Mouse (Mus musculus) monocyte, adult 5-6 weeks (primary cell): ENCODE results near the gene Gm28051. TPM values are rescaled to one million over a fixed set of nuclear protein-coding genes. Genes with fewer than 3 reads are reported as not detected.

ENCODE experiments used
- ATAC-seq: fragments of 153-309, 156-312 bp; replicated peaks from 2 replicates; pipeline ENCODE4 v1.8.0; 2017; ENCODE audit warnings: mild to moderate bottlenecking; ENCODE audit not compliant: low TSS enrichment, insufficient number of reproducible peaks, severe bottlenecking, poor library complexity, low FRiP score
- total RNA-seq: library from RNA; stranded (forward); fragments of 200-1000, 200-491, 200-594 nt; gene quantifications from 3 replicates; pipeline ENCODE4 v1.2.3, GENCODE M21; 2017

Gm28051 gene
- total RNA-seq, 1 experiment from 2014 or later: not detected

- peak; percentile 82 for ATAC-seq
Observed at GRCm38 (mm10) chr12:102743589-102744574, 13.7 kb downstream of the Gm28051 start, which contains the start of the genes Moap1 and Tmem251. Gene Moap1 (minus strand): TSS chr12:102743661. Gene Tmem251 (plus strand): TSS chr12:102743762.

DNA sequence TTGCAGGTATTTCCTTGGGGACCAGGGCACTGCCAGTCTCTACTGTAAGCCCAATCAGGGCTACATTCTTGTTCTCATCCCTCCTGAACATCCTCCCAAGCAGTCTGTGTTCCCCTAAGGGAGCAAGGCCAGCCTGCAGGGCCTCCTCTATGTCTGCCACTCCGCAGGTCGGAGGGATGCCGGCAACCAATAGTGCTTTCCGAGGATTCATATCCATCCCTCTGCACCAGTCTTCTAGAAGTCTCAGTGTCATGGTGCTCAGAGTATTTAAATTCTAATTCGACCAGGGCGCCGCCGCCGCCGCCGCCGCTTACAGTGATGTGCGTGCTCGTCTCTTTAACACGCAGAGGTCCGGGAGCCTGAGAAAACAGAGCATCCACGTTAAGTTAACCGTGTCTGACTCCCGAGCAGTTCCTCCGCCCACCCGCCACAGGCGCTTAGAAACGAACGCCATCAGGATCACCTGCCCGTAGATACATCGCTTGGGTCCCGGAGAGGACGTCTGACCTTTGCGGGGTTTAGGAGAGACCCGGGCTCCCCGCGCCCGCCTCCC, 14.5 kb downstream of the Gm28051 start:
- ATAC-seq: no peak; the same call in 1 of the 2 replicates

GRCm38 (mm10) chr12:102742056-102742455, 15.5 kb downstream of the Gm28051 start:
- ATAC-seq: no peak

DNA sequence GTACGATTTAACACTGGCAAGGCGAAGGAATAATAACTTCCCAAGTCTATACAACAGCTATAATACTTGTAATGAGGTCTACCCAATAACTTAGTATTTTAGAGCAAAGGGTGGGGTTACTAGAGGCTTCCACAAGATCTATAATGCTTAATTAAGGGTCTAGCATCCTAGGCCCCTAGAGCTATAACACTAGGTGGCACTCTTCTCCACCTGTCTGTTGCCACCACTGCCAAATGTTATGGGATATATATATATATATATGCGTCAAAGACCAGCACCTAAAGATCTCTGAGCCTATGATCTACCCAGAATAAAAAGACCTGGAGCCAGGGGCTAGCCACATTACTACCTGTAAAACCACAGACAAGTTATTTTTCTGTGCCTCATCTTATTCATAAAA, 17.3 kb downstream of the Gm28051 start:
- ATAC-seq: no peak

DNA sequence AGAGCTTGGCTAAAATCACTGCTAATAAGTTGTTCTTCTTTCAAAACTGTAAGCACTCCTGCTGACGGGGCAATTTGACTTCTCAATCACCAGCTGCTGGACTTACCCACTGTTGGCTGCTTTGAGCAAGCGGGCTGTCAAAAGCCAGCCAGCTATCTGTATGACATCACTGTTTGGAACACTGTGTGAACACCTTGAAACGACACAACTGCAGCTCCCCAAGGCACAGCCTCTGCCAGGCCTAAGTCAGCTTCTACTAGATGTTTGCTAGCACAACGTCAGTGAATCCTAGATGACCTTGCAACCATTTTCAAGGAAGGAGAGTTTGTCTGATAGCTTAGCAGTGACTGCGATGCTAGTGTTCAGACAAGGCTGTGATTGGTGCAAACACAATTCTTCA, 18.5 kb downstream of the Gm28051 start:
- no peak for ATAC-seq

DNA sequence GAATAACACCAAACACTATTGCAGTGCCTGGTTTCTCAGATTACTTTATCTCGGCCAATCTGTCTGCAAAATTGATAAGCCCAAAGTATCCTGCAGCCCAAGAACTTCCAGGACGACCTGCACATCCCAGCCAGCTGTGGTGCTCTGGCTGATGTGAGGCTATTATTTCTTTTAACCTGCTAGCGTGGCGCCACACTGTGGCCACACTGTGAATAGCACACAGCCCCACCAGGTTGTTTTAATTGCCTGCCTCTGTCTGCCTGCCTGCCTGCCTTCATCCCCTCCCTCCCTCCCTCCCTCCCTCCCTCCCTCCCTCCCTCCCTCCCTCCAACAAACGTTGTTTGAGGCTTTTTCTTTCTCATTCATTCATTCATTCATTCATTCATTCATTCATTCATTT, 24.2 kb downstream of the Gm28051 start:
- ATAC-seq: peak; percentile 85

- ATAC-seq: no peak
Observed at GRCm38 (mm10) chr12:102730798-102731619, 26.6 kb downstream of the Gm28051 start.

- peak; percentile 54; the same call in 1 of the 2 replicates for ATAC-seq
Observed at GRCm38 (mm10) chr12:102729855-102730797, 27.4 kb downstream of the Gm28051 start.

- ATAC-seq: no peak
Observed at GRCm38 (mm10) chr12:102725761-102726175, 31.8 kb downstream of the Gm28051 start.

GRCm38 (mm10) chr12:102725146-102725545, 32.4 kb downstream of the Gm28051 start:
- ATAC-seq: no peak

DNA sequence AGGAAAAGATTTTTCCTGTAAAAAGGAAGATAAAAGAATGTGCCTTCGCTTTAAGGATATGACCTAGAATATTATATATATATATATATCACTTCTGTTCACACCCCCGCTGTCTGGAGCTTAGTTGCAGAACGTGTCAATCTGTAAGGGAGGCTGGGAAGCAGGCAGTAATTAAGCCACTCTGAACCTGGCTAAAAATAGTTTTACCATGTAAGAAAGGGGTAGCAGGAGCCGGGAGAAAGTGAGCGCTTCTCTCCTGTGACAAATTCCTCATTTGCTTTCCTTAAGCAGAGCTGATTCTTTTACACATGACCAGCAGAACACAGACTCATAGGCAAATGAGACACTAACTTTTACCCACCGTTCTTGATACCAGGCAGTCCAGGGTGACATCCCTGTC, 33.7 kb downstream of the Gm28051 start:
- no peak for ATAC-seq

- ATAC-seq: no peak
Observed at GRCm38 (mm10) chr12:102722966-102723365, 34.6 kb downstream of the Gm28051 start.

- ATAC-seq: no peak
Observed at GRCm38 (mm10) chr12:102722451-102722850, 35.1 kb downstream of the Gm28051 start.

GRCm38 (mm10) chr12:102719552-102720315, 37.8 kb downstream of the Gm28051 start:
- peak; percentile 59; the same call in 1 of the 2 replicates for ATAC-seq

- no peak for ATAC-seq
Observed at GRCm38 (mm10) chr12:102714654-102715395, 42.7 kb downstream of the Gm28051 start.

DNA sequence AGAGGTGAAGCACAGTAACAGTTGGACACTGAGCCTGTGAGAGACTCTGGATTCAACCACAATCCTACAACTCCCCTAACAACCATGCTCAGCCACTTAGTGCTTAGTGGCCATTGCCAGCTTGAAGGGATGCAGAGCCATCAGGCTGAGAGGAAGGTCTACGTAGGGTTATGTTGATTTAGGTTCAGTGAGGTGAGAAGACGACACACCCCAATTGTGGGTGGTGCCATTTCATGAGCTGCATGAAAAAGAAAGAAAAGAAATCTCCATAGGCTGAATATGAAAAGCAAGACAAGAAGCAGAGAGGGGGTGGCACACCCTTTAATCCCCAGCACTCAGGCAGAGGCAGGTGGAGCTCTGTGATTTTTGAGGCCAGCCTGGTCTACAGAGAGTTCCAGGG, 43.4 kb downstream of the Gm28051 start:
- no peak for ATAC-seq
